Mouse (Mus musculus) kidney, adult 2 months (tissue): Measurements from ENCODE around the gene Gad1. TPM values are rescaled to one million over a fixed set of nuclear protein-coding genes. Genes with fewer than 3 reads are reported as not detected.

ENCODE experiments used
- DNase-seq: peaks from one replicate; pipeline ENCODE4 v3.0.0; 2021
- H3K27ac ChIP-seq: fragments of 200-500 bp; 2 replicates; pipeline ENCODE4 v1.5.1; 2012; ENCODE audit warnings: low read depth, low read length, control low read depth, inconsistent platforms; ENCODE audit not compliant: insufficient read depth
- H3K27me3 ChIP-seq: fragments of 200-500 bp; replicated peaks from 2 replicates; pipeline ENCODE4 v1.6.1; 2012; ENCODE audit warnings: mild to moderate bottlenecking, moderate library complexity, low read length, inconsistent platforms; ENCODE audit not compliant: control insufficient read depth, insufficient read depth
- H3K36me3 ChIP-seq: fragments of 200-500 bp; 2 replicates; pipeline ENCODE4 v1.6.1; 2012; ENCODE audit warnings: mild to moderate bottlenecking, moderate library complexity, low read length, inconsistent platforms; ENCODE audit not compliant: control insufficient read depth, insufficient read depth
- H3K4me1 ChIP-seq: fragments of 200-500 bp; 2 replicates; pipeline ENCODE4 v1.6.1; 2011; ENCODE audit warnings: low read length; ENCODE audit not compliant: control insufficient read depth, insufficient read depth
- H3K4me3 ChIP-seq: fragments of 200-500 bp; 2 replicates; pipeline ENCODE4 v1.5.1; 2011; ENCODE audit warnings: mild to moderate bottlenecking, low read depth, low read length, control low read depth; ENCODE audit not compliant: insufficient read depth
- CTCF ChIP-seq: fragments of 200-500 bp; conservative IDR thresholded peaks from 2 replicates; pipeline ENCODE4 v1.5.1; 2011; ENCODE audit warnings: low read depth, mild to moderate bottlenecking, control low read depth, low read length, moderate library complexity, mixed read lengths; ENCODE audit not compliant: insufficient read depth, insufficient read length
- POLR2A ChIP-seq: fragments of 200-500 bp; IDR thresholded peaks from one replicate; pipeline ENCODE4 v1.6.1; 2011; ENCODE audit warnings: low read depth, low read length, control low read depth
- WGBS: fragments of 180-500 bp; shearing (Covaris S2); methylation state at CpG from one replicate; pipeline ENCODE4 v1.1.7; 2018; 5-methylcytosine and 5-hydroxymethylcytosine counted together
- polyA plus RNA-seq: library from polyadenylated mRNA; depleted of rRNA; stranded (reverse); fragments of >200 nt; gene quantifications from 2 replicates; pipeline ENCODE4 v1.2.3, GENCODE M21; 2012

Gad1 gene
- polyA plus RNA-seq, 1 experiment, result 0.31 TPM

DNA sequence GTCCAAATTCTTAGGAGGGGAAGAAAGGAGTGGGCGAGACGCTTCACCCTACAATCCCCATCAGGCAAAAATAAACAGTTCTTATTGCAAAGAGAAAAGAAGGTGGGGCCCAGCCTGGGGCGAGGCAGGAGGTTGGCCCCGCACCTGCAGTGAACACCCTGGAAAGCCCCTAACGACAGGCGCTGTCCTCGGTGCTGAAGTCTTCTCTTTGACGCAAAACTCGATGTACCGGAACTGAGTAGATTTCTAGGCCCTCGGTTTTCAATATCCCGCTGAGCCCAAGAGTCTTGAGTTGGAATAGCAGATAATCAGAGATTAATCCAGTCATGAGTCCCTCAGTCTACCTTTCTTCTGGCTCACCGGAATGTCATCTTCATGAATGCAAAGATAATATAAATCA lies 6.6 kb downstream of the Gad1 start:
- Histone ChIP-seq H3K4me3 (no peak overlapping the region), H3K36me3 (no peaks in the 10 kb centered on the region), H3K4me1 (no peaks in the 10 kb centered on the region), H3K27ac (no peak overlapping the region), H3K27me3 (peaks cover 6% of the 10 kb centered on the region; the same call in 1 of the 2 replicates)
- WGBS, result 2% methylated on average over 13 of the region's 13 CpGs
- no peak for TF ChIP-seq POLR2A
- TF ChIP-seq CTCF, result no peak
- DNase-seq, result peak; percentile 55

DNA sequence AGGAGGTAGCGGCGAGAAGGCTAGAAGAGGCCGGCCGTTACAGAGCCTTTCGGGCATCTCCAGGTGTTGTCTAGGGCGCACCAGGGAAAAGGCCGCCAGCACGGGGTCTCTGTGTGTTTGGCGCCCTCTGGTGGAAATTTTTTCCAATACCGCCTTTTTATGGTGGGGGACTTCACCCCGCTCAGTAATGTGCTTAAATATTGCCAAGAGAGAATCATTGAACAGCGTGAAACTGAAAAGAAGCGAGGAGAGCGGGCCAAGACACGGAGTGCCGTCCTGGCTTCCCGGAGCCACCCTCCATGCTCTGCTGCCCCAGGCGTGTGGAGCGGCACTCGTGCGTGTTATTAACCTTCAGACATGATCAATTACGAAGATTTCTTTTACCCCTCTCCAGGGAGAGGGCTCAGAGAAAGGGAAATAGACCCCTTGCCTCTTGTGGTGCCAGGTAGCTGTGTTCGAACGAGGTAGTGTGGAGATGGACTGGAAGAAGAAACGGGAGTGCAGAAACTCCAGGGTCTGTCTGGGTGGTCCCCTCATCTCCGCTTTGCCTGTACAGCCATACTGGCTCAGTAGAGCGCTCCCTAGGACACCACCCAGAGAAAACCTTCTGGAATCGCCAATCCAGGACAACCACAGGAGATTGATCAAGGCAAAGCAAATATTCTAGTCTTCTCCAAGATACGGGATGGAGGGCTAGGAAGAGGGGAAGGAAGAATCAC lies 8.4 kb downstream of the Gad1 start:
- H3K4me1 ChIP-seq, result no peaks in the 10 kb centered on the region

DNA sequence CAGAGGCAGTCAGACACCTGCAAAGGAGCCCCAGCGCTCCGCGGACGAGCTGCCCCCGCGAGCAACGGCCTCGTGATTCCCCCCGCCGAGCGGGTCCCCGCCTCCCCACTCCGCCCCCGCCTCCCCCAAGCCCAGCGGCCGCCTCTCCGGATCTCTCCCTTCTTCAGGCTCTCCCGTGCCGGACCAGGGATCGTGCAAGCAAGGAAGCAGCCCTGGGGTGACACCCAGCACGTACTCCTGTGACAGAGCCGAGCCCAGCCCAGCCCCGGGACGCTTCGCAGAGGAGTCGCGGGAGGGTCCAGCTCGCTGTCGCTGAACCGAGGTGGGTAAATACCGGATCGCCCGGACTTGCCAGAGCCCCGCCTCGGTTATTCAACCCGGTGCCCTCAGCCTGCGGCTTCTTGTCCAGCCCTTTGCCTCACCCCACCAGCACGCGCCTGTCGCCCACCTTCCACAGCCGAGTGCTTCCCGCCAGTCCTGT lies 9.2 kb downstream of the Gad1 start:
- TF ChIP-seq CTCF (no peak), POLR2A (no peak)
- peaks cover 8% of the 10 kb centered on the region; the same call in 1 of the 2 replicates for H3K27me3 ChIP-seq
- no peak overlapping the region for H3K27ac ChIP-seq
- no peak overlapping the region for H3K4me3 ChIP-seq
- H3K36me3 ChIP-seq, result no peaks in the 10 kb centered on the region
- 1% methylated on average over 42 of the region's 42 CpGs for WGBS
- no peak for DNase-seq
- no peaks in the 10 kb centered on the region for H3K4me1 ChIP-seq

More for the DNA sequence above, 8.4 kb downstream of the Gad1 start:
- Histone ChIP-seq H3K36me3 (no peaks in the 10 kb centered on the region), H3K27me3 (peaks cover 8% of the 10 kb centered on the region; the same call in 1 of the 2 replicates), H3K4me3 (no peak overlapping the region), H3K27ac (no peak overlapping the region)
- DNase-seq, result peak; percentile 47
- WGBS, result 2% methylated on average over 29 of the region's 29 CpGs
- peak; percentile 38 for TF ChIP-seq CTCF
- TF ChIP-seq POLR2A, result no peak

DNA sequence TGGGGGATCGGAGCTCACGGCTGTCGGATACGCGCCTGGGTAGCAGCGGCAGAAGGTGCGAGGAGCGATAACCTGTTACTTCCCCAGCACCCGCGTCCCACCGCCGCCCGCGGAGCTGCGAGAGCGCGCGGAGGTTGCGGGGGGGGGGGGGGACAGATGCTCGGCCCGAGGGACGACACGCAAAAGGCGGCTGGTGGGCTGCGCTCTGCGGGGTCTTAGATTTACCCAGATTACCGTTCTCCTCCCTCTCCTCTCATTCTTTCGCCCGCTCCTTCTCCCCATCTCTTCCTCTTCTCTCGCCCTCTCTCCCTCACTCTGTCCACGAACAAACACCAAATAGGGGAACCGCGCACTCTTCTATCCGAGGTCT lies 9.7 kb downstream of the Gad1 start:
- no peak for DNase-seq
- TF ChIP-seq CTCF (no peak), POLR2A (no peak)
- Histone ChIP-seq H3K27ac (no peak overlapping the region), H3K27me3 (peaks cover 8% of the 10 kb centered on the region; the same call in 1 of the 2 replicates), H3K4me1 (no peaks in the 10 kb centered on the region), H3K4me3 (no peak overlapping the region), H3K36me3 (no peaks in the 10 kb centered on the region)
- 3% methylated on average over 34 of the region's 34 CpGs for WGBS

DNA sequence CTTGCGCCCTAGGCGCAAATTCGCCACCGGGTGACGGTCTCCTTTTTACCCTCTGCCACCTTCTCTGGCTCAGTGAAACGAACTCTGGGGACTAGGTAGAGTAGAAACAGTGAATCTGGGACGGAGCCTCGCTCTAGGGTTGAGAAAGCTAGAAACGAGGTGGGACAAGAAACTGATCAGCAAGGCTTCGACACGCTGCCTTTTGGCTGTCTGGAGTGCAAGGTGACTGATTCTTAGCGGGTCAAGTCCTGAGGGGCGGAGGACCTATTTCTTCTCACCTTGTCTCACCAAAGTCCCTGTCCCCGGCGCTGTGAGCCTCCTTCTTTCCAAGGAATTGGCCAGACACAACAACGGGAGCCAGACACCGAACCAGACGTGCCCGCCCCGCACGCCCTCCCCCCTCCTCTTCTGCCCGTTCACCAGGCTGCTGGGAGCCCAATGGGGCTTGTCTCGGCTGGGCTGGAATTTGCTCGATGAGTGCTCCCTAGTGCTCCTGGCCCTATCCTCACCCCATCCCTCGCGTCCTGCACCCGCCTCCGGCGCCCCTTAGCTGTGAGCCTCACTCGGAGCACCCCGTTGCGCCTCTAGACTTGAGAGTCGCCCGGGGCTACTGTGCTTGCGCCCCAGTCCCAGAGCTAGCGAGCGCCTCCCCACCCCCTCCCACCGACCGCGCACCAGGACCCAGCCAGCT lies 10.3 kb downstream of the Gad1 start:
- 3% methylated on average over 40 of the region's 40 CpGs for whole genome bisulfite sequencing
- DNase-seq, result no peak
- Histone ChIP-seq H3K36me3 (no peaks in the 10 kb centered on the region), H3K4me3 (no peak overlapping the region), H3K4me1 (no peaks in the 10 kb centered on the region), H3K27ac (no peak overlapping the region), H3K27me3 (peaks cover 8% of the 10 kb centered on the region; the same call in 1 of the 2 replicates)
- no peak for TF ChIP-seq CTCF
- no peak for TF ChIP-seq POLR2A

DNA sequence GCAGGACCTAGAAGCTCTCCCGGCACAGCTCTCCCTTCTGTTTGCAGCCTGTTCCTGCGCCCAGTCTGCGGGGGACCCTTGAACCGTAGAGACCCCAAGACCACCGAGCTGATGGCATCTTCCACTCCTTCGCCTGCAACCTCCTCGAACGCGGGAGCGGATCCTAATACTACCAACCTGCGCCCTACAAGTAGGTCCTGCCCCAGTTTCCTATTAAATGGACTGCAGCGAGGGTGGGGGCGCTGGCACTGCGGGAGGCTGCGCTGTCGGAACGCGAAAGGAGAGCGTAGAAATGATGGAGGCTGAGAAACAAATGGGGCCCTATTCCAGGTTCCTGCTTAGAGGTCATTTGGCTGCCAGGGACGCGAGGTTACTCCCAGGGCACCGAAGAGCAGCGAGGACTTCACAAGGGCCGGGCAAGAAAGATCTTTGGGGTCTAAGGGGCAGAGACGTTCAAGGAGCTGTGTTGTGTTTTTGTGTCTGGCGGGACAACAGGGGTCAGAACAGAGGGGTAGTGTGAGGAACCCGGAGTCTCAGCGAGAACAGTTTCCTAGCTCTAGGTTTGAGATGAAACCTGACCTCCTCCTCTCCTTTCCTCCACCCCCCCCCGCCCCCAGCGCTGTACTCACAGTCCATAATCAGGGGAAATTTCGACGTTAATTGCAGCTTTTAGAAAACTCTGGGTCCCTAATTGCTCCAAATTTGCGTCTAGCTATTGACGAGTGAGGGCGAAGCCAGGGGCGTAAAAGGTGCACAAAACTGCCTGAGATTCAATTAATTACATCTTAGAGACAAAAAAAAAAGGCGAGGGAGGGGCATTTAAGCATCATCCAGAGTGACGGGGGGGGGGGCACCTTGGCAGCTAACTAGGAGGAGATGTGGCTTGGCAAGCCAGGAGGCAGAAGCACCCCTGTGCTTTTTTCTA lies 11.1 kb downstream of the Gad1 start:
- Histone ChIP-seq H3K27ac (no peak overlapping the region), H3K36me3 (no peaks in the 10 kb centered on the region), H3K27me3 (peaks cover 8% of the 10 kb centered on the region; the same call in 1 of the 2 replicates), H3K4me3 (no peak overlapping the region), H3K4me1 (no peaks in the 10 kb centered on the region)
- no peak for DNase-seq
- 3% methylated on average over 38 of the region's 38 CpGs for WGBS
- TF ChIP-seq CTCF (no peak), POLR2A (no peak)
